Mouse (Mus musculus) CH12.LX (cell line): ENCODE data around the gene Fgfr2. TPM values are rescaled to one million over a fixed set of nuclear protein-coding genes. Genes with fewer than 3 reads are reported as not detected.

Experiments
- DNase-seq: peaks from one replicate; pipeline ENCODE4 v3.0.0-alpha.2; 2013; ENCODE audit errors: extremely low read depth
- H3K27ac ChIP-seq: 2 replicates; pipeline ENCODE4 v1.5.1; 2012; ENCODE audit warnings: low read depth, mild to moderate bottlenecking, control low read depth, moderate library complexity; ENCODE audit not compliant: insufficient read depth
- H3K27me3 ChIP-seq: replicated peaks from 2 replicates; pipeline ENCODE3; 2012; ENCODE audit warnings: inconsistent platforms
- H3K36me3 ChIP-seq, 2 experiments: replicated peaks in 1 of 2; 2 replicates each; pipeline versions ENCODE3 to v1.6.1; 2012; ENCODE audit warnings: inconsistent platforms in 1 of 2, low read length in 1 of 2, mild to moderate bottlenecking in 1 of 2, mixed read lengths in 1 of 2, moderate library complexity in 1 of 2; ENCODE audit not compliant: control insufficient read depth in 1 of 2, insufficient read depth in 1 of 2
- H3K4me1 ChIP-seq, 2 experiments: 2 replicates each; pipeline ENCODE4 v1.6.1; 2012; ENCODE audit warnings: inconsistent platforms in 1 of 2, moderate library complexity in 1 of 2; ENCODE audit not compliant: insufficient read depth in 2 of 2, control insufficient read depth in 1 of 2
- H3K4me2 ChIP-seq: 2 replicates; pipeline ENCODE4 v1.6.1; 2012; ENCODE audit warnings: low read depth, mild to moderate bottlenecking, control low read depth; ENCODE audit not compliant: poor library complexity, insufficient read depth, severe bottlenecking
- H3K4me3 ChIP-seq, 3 experiments: fragments of 150-350 bp in 1 of 3; sonication (generic) in 1 of 3; replicated peaks in 1 of 3; 2 replicates each; pipeline versions ENCODE3 to v1.5.1; 2011 to 2012; ENCODE audit warnings: low read depth in 2 of 3, low read length in 2 of 3, mild to moderate bottlenecking in 2 of 3, moderate library complexity in 2 of 3, control low read depth in 1 of 3, improper control_type of control experiment in 1 of 3, inconsistent platforms in 1 of 3, mixed read lengths in 1 of 3; ENCODE audit not compliant: poor library complexity in 1 of 3
- H3K79me2 ChIP-seq: replicated peaks from 2 replicates; pipeline ENCODE4 v1.6.1; 2012; ENCODE audit warnings: mild to moderate bottlenecking, moderate library complexity; ENCODE audit not compliant: control insufficient read depth, poor library complexity, insufficient read depth, severe bottlenecking; ENCODE audit errors: extremely low read depth
- H3K9ac ChIP-seq: 2 replicates; pipeline ENCODE4 v1.6.1; 2012; ENCODE audit warnings: low read depth, mild to moderate bottlenecking, control low read depth, moderate library complexity; ENCODE audit not compliant: insufficient read depth
- H3K9me3 ChIP-seq: replicated peaks from 2 replicates; pipeline ENCODE3; 2012; ENCODE audit warnings: low read length, inconsistent platforms, mixed read lengths
- CHD1 ChIP-seq: IDR thresholded peaks from 2 replicates; pipeline ENCODE4 v1.6.1; 2012; ENCODE audit warnings: low read depth, low read length, improper control_type of control experiment, inconsistent platforms
- CHD2 ChIP-seq: IDR thresholded peaks from 2 replicates; pipeline ENCODE4 v1.6.1; 2011; ENCODE audit warnings: low read length, improper control_type of control experiment
- CTCF ChIP-seq, 2 experiments: IDR thresholded peaks in 1 of 2; conservative IDR thresholded peaks in 1 of 2; 2 replicates each; pipeline ENCODE4 v1.5.1; 2011 to 2012; ENCODE audit warnings: low read depth in 2 of 2, low read length in 2 of 2, improper control_type of control experiment in 1 of 2, inconsistent platforms in 1 of 2, mild to moderate bottlenecking in 1 of 2, moderate library complexity in 1 of 2
- E2F4 ChIP-seq: IDR thresholded peaks from 2 replicates; pipeline ENCODE4 v1.6.1; 2011; ENCODE audit warnings: low read depth, low read length, improper control_type of control experiment; ENCODE audit not compliant: insufficient replicate concordance
- ELF1 ChIP-seq: IDR thresholded peaks from 2 replicates; pipeline ENCODE4 v1.6.1; 2014; ENCODE audit warnings: low read depth, mild to moderate bottlenecking, inconsistent platforms, low read length, improper control_type of control experiment
- EP300 ChIP-seq: IDR thresholded peaks from 2 replicates; pipeline ENCODE4 v1.6.1; 2011; ENCODE audit warnings: low read length, improper control_type of control experiment
- GABPA ChIP-seq: IDR thresholded peaks from 2 replicates; pipeline ENCODE4 v1.6.1; 2012; ENCODE audit warnings: low read depth, low read length, improper control_type of control experiment, inconsistent platforms; ENCODE audit not compliant: insufficient replicate concordance
- HCFC1 ChIP-seq: IDR thresholded peaks from 2 replicates; pipeline ENCODE4 v1.6.1; 2012; ENCODE audit warnings: low read depth, mild to moderate bottlenecking, inconsistent platforms, low read length, improper control_type of control experiment
- KAT2A ChIP-seq: IDR thresholded peaks from 2 replicates; pipeline ENCODE4 v1.6.1; 2012; ENCODE audit warnings: low read length, improper control_type of control experiment, inconsistent platforms; ENCODE audit not compliant: insufficient replicate concordance
- MAFK ChIP-seq: IDR thresholded peaks from 2 replicates; pipeline ENCODE4 v1.6.1; 2011; ENCODE audit warnings: low read length, improper control_type of control experiment; ENCODE audit not compliant: insufficient replicate concordance
- MEF2A ChIP-seq: IDR thresholded peaks from 2 replicates; pipeline ENCODE4 v1.6.1; 2014; ENCODE audit warnings: low read depth, mild to moderate bottlenecking, inconsistent platforms, low read length, improper control_type of control experiment, borderline replicate concordance
- MXI1 ChIP-seq: IDR thresholded peaks from 2 replicates; pipeline ENCODE4 v1.6.1; 2011; ENCODE audit warnings: mild to moderate bottlenecking, low read depth, low read length, improper control_type of control experiment
- MYC ChIP-seq: IDR thresholded peaks from 2 replicates; pipeline ENCODE4 v1.6.1; 2011; ENCODE audit warnings: low read depth, mild to moderate bottlenecking, improper control_type of control experiment, low read length
- NELFE ChIP-seq: IDR thresholded peaks from 2 replicates; pipeline ENCODE4 v1.6.1; 2011; ENCODE audit warnings: low read depth, low read length, improper control_type of control experiment
- POLR2A ChIP-seq: IDR thresholded peaks from 2 replicates; pipeline ENCODE4 v1.6.1; 2011; ENCODE audit warnings: low read depth, mild to moderate bottlenecking, improper control_type of control experiment, low read length
- RCOR1 ChIP-seq: conservative IDR thresholded peaks from 2 replicates; pipeline ENCODE4 v1.6.1; 2012; ENCODE audit warnings: low read depth, mild to moderate bottlenecking, inconsistent platforms, low read length, improper control_type of control experiment
- TBP ChIP-seq: conservative IDR thresholded peaks from 2 replicates; pipeline ENCODE4 v1.6.1; 2011; ENCODE audit warnings: low read depth, low read length, improper control_type of control experiment
- dilution Hi-C: fragments of 300-500 bp; cut with MboI; formaldehyde crosslinking; loops from 2 replicates; pipeline ENCODE4 v1.14.3; 2020; ENCODE audit warnings: low sequenced_read_pairs; ENCODE audit not compliant: extremely low pct_unique_long_range_greater_than_20kb, extremely low pct_ligation_motif_present
- in situ Hi-C: fragments of 300-500 bp; cut with MboI; formaldehyde crosslinking; loops from 3 replicates; pipeline ENCODE4 v1.14.3; 2019; ENCODE audit warnings: low sequenced_read_pairs, low pct_ligation_motif_present, low pct_unique_long_range_greater_than_20kb, mixed read lengths
- polyA plus RNA-seq: library from polyadenylated mRNA; unstranded; fragments of >175 nt; gene quantifications from 2 replicates; pipeline ENCODE4 v1.2.1, GENCODE M21; 2012; ENCODE audit warnings: low read depth; ENCODE audit not compliant: insufficient read length
- total RNA-seq, 2 experiments: library from RNA; depleted of rRNA; stranded (reverse); fragments of 300-350 nt in 1 of 2; fragments of >200 nt in 1 of 2; gene quantifications; 2 replicates each; pipeline ENCODE4 v1.2.3; 2012 to 2014

The Fgfr2 gene
- total and polyA plus RNA-seq, 3 experiments, result not detected

DNA sequence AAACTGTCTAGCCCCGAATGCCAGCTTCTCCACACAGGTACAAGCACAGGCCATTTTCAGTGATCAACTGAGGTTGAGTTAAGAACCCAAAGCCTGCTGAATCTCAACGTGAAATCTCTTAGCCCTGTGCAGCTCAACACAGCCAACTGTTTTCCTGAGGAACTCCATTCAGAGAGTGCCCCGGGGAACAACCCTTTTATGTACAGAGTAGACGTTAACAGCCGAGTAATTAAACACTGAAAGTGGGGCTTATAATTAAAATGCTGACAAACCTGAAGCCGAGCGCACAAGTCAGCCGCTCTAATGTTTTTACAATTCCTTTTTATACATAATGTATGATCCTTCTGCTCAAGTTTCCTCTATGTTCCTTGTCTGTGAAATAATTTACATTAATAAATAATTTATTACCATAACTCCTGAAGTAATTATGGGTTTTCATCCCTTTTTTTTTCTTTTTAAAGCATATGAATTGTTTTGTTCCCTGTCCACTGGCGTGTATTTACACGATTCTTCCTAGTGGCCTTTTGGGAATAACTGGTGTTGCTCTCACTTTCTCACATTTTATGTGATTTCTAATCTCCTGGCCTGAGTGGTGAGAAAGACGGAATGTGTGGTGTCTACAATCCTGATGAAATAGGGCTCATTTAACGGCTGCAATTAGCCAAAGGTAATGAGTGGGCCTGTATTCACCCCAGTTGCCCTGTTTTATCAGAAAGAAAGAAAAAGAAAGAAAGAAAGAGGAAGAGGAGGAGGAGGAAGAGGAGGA lies 355.7 kb downstream of the Fgfr2 start:
- H3K4me3 ChIP-seq, result no peak overlapping the region
- peak overlapping the region; percentile 20 for H3K9ac ChIP-seq
- H3K79me2 ChIP-seq, result peaks cover 7% of the 10 kb centered on the region; the same call in 1 of the 2 replicates
- peaks cover 24 to 60% of the 10 kb centered on the region in 2 experiments for H3K36me3 ChIP-seq
- in situ Hi-C loops, result loop anchor here (5.0 kb wide), 1 partner anchor 40 kb away; no protein-coding TSS in a partner anchor
- H3K4me1 ChIP-seq, result peaks cover 61 to 97% of the 10 kb centered on the region in 2 experiments
- no peak for TF ChIP-seq MEF2A
- TF ChIP-seq CHD2, result no peak
- TF ChIP-seq TBP, result no peak
- TF ChIP-seq POLR2A, result no peak
- no peak for TF ChIP-seq E2F4
- no peak for TF ChIP-seq HCFC1
- TF ChIP-seq CHD1, result no peak
- TF ChIP-seq MAFK, result no peak
- TF ChIP-seq MXI1, result no peak
- TF ChIP-seq EP300, result no peak
- TF ChIP-seq GABPA, result no peak
- TF ChIP-seq ELF1, result no peak
- no peak for TF ChIP-seq RCOR1
- TF ChIP-seq KAT2A, result no peak
- dilution Hi-C loops, result no loop called here
- H3K9me3 ChIP-seq, result no peaks in the 10 kb centered on the region
- no peaks in the 10 kb centered on the region for H3K27me3 ChIP-seq
- no peak for DNase-seq
- no peak overlapping the region for H3K4me2 ChIP-seq
- H3K27ac ChIP-seq, result peak overlapping the region; percentile 76

DNA sequence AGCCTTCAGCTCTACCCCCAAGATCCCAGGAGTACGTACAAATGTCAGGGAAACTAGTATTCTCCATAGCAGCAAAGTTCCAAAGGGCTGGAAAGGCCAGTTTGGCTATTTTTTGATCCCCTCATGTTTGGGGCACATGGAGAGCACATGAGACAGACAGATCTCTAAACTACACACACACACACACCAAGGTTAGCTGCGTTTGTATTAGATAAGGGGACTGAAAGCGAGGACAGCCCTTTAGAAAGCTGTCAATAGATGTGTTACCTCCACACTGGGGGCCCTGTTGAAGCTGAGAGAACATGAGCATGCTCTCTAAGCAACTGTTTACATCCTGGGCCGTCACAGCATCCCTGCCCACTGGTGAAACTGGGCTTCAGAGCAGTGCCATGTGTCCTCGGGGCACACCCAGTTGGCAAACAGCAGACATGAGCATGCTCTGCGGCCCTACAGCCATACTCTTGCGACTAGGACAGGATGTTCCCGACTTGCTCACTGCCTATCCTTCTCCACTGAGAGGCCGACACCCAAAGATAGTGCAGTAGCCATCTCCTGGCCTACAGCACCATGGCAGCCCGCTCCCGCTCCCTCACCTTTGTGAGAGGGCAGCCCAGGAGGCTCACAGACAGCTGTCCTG lies 356.8 kb downstream of the Fgfr2 start:
- Histone ChIP-seq H3K9me3 (no peaks in the 10 kb centered on the region), H3K79me2 (peaks cover 17% of the 10 kb centered on the region), H3K36me3 (peaks cover 15 to 59% of the 10 kb centered on the region in 2 experiments), H3K27ac (peak overlapping the region; percentile 95), H3K4me1 (peaks cover 61 to 97% of the 10 kb centered on the region in 2 experiments), H3K27me3 (no peaks in the 10 kb centered on the region), H3K4me2 (no peak overlapping the region), H3K9ac (no peak overlapping the region; the same call in 1 of the 2 replicates), H3K4me3 (peak overlapping the region in 1 of 3 experiments; percentile 28)
- dilution Hi-C loops (no loop called here), in situ Hi-C loops (loop anchor here (5.0 kb wide), 1 partner anchor 41 kb away; no protein-coding TSS in a partner anchor)
- DNase-seq, result no peak
- TF ChIP-seq NELFE (no peak), CTCF (conservative IDR thresholded peaks at IDR 0.05 in 1 of 2, IDR thresholded peaks at IDR 0.05 in 1 of 2; ENCODE audit: low read depth in 2 of 2, low read length in 2 of 2) (no peak), MYC (peak; percentile 30; the same call in 1 of the 2 replicates)
